Mouse (Mus musculus): ENCODE results near the gene Fam178b.
A peak's percentile ranks its signal among the peaks of the same experiment; 100 is the strongest.

Fam178b gene

DNA sequence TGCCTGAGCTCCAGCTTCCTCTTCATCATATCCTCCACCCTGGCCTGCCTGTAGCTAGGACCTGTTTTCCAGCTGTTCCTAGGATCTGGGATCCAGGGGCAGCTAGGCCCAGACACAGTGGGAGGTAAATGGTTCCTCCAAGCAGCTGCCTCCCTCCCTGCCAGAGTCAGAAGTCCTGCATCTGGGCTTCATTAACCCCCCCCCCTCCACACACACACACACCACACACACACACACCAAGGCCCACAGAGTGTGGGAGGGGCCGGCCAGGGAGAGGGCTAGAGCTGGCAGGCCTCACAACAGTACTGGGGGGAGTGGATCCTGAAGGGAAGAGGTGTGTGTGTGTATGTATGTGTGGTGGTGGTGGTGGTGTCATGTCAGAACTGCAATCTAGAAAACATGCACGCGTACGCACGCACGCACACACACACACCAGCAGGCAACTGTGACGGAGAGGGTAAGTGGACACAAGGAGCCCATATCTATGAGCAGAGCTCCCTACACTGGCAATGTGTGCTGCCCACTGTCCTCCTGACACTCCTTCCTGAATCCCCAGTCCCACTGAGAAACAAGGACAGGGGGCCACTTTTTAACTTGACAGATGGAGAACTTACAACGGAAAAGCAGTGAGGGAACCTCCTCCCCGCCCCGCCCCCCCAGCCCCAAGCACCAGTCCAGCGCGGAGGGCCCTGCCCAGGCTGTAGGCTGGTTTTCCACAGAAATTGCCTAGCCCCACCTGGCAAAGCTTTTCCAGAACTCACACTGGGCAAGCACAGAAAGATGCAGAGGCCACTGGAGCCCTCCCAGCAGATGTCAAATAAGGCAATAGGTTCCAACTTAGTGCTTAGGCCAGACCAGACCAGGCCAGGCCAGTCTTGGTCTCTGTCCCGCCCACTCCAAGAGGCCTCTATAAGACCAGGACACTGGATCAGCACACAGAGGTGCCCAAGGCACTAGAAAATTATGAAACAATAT is 94.2 kb downstream of the Fam178b start:
- no peak for DNase-seq (ENCODE audit: low spot score in 2 of 2)

DNA sequence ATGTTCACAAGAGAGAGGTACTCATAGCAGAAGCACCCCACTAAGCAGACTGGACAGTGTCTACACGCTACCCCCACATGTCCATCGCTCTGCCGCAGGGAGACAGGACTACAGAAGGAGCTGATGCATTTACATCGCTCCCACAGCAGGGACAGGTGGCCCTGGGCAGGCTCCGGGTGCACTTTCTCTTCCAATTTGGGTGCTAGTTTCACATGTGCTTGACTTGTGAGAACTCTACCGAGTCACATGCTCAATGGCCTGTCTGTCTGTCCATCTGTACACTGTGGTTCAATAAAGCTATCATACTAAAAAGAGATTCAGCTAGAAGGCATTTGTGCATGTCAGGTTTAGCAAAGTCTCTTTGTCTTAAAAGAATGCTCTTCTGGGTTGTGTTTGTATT is 95.1 kb downstream of the Fam178b start:
- DNase-seq (ENCODE audit: low spot score in 2 of 2) = no peak

DNA sequence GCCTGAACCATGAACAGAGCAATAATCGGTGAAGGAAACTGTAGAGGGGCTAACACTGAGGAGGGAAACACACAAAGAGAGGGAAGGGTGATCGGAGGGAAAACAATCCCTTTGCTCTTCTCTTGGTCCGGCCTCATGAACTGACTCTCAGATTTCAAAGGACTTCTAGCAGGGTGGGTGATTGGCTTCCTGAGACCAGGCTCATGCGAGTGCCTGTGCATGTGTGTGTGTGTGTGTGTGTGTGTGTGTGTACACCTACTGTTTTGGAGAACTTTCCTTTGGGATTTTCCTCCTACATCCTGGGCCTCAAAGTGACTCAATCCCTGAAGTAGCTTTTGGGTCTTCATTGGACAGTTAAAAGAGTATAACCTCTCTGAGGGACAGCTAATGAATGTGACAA is 96.7 kb downstream of the Fam178b start:
- no peak for DNase-seq (ENCODE audit: low spot score in 2 of 2)

DNA sequence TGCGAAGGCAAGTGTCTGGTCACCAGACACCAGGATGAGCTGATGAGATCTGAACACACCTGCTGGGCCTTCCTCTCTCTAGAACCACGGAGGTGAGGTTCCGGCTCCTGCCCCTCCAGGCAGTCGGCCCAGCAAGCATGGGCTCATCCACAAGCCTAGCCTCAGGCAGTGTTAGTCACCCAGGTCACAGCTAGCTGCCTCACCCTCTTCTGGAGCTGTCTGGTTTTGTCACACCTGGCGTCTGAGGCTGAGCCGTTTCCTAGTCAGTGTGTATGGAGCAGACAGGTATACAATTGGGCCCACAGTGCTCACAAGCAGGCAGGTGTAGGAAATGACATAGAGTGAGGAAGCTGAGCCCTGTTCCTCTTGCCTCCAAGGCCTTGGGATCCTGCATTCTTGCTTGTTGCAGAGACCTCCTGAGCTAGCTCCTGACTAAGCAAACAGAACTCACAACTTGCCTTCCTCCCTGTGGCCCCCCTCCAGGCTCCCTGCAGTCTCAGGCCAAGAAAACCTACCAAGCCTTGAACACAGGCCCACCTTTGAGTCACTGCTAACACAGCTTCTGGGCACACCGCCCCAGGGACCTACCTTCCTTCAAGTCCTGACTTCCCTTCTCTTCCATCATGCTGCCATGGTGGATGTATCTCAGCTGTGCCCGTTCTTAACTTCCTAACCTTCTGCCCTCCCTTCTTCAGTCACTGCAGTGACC is 99.4 kb downstream of the Fam178b start:
- DNase-seq (ENCODE audit: low spot score in 2 of 2) = no peak

DNA sequence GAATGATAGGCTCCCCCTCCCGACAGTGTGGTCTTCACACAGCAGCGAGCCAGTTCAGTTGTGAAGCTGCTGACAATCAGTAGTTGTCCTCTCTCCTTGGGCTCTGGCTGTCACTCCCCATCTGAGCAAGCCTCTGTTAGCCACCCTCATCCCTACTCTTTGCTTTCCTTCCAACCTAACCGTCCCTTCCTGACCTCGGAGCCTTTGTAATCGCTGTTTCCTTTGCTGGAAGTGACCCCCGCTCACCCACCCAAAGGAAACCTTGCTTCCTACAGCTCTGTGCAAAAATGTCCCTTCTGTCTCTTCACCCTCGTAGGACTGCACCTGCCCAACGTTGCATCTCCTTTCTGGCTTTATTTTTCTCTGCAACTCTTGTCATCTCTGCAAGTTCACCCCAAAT is 100.8 kb downstream of the Fam178b start:
- DNase-seq (ENCODE audit: low spot score in 2 of 2) = no peak

DNA sequence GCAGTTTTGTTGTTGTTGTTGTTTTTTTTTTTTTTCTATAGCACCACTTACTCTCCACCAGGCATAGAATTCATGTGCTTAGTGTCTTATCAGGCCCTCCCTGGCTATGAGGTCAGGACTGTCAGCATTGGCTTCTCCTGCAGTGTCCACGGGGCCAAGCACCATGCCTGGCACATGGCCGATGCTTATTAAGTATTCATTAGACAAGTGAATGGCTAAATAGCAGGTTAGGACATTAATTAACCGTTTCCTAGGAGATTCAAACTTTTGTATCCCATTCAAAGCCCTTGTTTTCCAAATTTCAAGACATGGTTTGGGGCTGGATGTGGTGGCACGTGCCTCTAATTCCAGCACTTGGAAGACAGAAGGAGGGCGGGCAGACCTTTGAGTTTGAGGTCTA is 101.7 kb downstream of the Fam178b start:
- DNase-seq (ENCODE audit: low spot score in 2 of 2) = no peak

DNA sequence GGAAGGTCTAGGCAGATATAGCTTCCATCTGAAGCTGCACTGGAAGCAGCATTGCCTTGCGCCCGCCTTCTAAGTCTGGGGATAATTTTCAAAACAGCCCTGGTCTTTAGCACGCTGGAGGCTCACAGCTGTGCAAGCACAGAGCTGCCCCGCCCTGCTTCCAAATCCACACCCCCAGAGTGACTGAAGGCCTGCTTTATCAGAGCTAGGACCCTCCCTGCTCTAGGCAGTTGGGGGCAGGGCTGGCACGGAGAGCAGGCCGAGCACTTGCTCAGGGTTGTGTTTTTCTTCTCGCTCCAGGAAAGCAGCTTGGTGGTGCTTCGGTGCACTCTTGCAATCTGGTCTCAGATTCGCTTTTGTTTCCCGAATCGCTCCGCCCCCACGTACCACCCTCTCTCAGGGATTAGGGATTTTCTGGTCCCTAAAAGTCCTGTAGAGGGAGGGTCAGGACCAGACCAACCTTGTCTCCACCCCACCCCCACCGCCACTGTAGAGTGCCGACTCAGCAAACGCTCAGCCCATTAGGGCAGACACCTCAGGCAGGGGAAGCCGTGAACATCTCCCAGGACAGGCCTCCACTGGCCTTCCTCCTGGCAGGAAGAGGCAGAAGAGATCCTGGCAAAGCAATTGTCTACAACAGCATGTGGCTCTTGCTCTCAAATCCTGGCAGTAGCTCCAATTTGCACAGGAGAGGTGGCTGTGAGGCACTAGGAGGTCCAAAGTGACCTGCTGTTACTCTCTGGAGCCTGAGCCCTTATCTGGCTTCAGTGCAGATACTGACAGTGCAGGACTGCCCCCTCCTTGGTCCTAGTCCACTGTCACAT is 102.4 kb downstream of the Fam178b start:
- peak in 1 of 2 experiments; percentile 35 for DNase-seq (ENCODE audit: low spot score in 2 of 2)

DNA sequence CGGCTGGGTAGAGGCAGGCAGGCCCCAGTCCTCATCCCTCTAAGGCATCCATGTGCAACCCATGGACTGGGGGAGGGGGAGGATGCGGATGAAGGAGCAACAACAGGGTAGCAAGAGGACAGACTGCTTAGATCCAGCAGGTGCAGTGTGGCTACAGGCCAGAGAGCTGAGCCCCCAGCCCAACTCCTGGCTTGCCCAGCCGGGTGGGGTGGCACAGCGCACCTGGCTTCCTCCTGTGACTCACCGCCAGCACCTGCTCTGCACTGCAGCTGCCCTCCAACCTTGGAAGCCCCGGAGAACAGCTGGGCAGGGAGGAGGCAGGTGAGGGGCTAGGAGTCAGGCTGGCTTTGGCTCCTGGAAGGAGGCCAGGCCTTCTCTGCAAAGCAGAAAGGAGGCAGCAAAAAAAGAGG is 103.0 kb downstream of the Fam178b start:
- DNase-seq (ENCODE audit: low spot score in 2 of 2) = no peak

DNA sequence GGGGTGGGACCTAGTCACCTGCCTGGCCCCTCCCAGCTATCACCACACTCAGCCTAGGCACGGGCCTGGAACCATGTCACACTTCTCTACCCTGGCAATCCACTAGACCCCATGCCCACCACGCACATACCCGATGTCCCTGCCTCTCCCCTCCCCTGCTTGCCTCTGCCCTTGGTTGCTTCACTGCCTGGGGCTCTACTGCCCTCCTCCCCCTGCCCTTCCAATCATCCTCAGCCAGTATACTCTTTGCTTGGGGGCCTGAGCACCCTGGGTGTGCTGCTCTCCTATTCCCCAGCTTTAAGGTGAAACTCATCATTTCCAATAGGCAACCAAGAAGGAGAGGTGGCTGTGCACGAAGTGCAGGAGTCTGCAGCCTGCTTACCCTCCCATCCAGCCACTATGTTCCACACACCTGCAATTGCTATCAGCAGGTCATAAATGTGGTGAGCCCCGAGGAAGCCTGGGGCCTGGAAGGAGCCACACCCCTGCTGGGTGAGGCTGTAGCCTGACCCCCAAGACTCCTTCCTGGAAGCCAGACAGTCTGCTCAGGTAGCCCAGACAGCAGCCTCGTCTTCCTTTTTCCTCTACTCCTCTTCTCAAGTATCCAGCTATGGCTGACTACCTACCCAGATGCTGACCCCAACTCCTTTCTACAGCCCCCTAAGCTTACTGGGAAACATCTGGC is 105.8 kb downstream of the Fam178b start:
- no peak for DNase-seq (ENCODE audit: low spot score in 2 of 2)

DNA sequence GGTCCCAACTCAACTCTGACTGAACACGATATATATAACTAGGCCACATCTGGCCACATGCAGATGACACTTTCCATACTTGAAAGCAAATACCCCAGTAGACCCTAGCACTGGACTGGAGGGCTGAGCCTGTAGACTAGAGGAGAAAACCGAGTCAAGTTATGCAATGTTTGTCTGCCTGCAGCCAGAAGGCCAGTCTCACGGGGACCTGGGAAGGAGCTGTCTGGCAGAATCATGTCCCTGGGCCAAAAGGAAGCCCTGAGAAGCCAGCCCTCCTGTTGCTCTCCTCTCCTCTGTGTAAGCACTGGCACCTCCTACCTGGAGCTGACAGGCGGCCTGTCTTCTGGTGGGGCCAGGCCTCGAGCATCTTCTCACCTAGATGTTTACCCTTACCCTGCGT is 107.6 kb downstream of the Fam178b start:
- DNase-seq (ENCODE audit: low spot score in 2 of 2) = no peak

DNA sequence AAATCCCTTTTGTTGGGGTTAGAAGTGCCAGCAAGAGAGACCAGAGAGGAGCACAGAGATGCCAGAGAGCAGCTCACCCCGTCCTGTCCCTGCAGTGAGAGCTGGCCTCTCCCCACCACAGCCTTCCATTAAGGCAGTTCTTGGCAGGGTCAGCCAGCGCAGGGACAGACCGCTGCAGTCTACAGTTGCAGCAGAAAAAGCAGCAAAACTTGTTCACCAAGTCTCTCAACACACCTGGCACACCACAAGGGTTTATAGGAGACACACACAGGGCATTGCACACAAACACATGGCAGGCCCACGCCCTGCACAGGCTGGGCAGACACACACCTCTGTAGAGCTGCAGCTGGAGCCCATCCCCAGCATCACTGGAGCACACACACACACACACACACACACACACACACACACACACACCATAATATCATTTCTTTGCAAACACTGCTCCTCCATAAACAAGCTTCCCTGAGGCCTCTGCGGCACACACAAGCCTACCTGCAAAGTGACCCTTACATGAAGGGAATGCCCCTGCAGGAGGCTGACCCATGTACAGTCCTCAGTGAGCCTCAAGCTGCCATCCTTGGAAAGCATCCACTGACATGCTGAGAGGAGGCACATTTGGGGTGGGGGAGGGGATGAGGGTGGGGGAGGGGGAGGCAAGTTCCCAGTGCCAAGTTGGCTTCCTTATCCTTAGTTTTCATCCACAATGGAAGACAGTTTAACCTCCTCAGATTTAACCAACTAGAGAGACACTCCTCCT is 108.6 kb downstream of the Fam178b start:
- no peak for DNase-seq (ENCODE audit: low spot score in 2 of 2)

DNA sequence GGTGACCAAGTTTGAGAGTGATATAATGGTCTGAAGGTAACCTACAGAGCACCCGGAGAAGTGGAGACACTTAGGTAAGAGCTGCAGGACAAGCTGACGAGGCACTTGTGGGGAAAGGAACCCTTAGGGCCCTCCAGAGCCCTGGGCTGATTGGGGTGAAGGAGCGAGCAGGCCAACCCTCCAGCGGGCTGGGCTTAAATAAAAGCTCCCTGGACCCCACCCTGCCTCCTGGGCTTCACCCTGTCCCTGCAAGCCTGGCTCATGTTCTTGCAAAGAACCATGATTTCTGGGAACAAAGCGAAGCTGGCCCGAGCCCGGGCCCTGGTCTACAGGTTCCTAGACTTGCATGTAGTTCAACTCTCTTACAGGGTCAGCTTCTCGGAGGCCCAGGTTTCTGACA is 109.5 kb downstream of the Fam178b start:
- no peak for DNase-seq (ENCODE audit: low spot score in 2 of 2)

DNA sequence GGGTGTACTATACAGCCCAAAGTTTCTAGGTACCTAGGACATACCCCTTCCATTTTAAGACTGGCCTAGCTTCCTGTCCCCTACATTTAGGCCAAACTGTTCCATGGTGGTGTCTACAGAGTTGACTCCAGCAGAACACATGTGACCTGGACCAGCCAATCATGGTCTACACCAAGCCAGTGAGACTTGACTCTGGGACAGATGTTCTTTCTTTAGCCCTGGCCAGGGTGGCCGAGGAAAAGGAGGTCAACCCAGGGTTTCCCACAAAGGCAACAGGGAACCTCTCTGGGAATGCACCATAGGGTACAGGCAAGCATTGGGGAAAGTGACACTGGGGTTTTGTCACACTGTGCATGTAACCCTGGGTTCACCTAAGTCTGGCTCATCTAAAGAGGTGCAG is 110.3 kb downstream of the Fam178b start:
- DNase-seq (ENCODE audit: low spot score in 2 of 2) = no peak

DNA sequence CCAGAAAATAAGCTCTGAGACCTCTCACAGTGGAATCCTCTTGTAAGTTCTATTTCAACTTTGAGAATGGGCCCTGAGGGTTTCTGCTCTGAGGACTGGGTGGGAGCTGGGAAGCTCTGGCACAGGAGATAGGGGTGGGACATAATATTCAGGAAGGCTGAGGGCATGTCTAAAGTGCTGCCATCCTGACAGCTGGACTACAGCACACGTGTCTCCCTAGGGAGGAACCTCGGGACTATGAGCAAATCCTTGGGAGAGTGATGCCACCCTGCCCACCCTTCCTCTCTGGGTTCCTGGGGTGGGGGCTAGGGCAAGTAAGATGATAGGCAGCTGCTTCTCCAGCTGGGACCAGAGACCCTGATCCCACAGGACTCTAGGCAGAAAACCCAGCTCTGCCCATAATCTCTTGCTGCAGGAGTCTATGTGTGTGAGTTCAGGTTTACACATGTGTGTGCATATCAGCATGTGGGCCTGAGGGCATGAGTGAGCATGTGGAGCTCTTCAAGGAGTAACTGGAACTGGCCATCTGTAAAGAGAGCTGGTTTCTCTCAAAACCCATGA is 110.8 kb downstream of the Fam178b start:
- DNase-seq (ENCODE audit: low spot score in 2 of 2) = no peak

DNA sequence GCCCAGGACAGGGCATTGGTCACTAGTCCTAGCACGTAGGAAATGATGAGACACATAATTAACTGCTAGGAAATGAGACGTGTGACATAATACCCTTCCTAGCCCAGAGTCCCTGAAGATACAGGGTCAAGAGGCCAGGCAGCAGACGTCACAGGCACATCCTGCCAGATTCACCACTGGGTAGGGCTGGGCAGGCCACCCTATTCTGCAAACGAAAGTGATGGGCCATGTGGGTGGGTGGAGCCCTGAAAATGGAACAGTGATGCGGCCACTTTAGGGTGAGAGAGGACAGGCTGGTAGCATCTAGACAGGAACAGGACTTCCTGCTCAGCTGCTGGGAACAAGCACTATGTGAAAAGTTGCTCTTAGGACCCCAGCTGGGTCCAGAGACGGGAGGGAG is 111.4 kb downstream of the Fam178b start:
- DNase-seq (ENCODE audit: low spot score in 2 of 2) = no peak

DNA sequence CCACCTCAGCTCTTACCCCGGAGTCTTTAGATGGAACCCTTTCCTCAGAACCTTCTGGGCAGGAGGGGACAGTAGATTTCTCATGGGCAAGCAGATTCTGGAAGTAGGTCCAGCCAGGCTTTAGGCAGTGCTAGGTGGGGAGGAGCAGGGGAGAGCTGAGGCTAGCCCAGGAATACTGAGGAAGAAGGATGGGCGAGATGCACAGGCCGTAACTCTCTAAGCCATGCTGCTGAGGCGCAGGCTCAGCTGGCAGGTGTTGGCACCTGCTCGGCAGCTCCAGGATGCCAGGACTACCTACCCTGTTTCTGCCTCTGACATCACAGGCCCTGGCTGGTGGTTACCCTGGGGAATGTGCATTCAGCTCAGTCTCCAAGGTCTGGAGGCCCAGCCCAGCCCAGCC is 112.7 kb downstream of the Fam178b start:
- no peak for DNase-seq (ENCODE audit: low spot score in 2 of 2)

DNA sequence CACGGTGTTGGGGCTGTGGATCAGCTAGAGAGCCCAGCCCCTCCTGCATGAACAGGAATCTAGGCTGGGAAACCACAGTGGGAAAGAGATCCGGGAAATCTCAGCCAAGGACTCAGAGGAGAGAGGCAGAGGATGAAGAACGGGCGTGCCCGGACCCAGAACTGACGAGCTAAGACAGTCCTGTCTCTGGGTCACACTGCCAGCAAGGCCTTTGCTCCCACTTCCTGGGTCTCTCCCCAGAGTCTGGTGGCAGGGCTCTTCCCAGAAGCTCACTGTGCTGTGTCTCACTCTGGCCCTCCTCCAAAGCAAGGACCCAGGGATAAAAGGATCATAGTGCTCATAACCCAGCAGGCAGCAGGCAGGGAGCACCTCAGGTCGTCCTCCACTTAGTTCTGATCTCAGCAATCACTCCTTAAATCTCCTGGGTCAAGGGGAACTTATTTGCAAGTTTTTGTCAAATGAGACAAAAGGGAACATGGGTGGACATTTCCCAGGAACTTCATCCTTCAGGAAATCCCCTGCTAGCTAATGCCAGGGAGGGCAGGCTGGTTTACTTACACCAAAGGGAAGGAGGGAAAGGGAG is 113.2 kb downstream of the Fam178b start:
- DNase-seq (ENCODE audit: low spot score in 2 of 2) = no peak

DNA sequence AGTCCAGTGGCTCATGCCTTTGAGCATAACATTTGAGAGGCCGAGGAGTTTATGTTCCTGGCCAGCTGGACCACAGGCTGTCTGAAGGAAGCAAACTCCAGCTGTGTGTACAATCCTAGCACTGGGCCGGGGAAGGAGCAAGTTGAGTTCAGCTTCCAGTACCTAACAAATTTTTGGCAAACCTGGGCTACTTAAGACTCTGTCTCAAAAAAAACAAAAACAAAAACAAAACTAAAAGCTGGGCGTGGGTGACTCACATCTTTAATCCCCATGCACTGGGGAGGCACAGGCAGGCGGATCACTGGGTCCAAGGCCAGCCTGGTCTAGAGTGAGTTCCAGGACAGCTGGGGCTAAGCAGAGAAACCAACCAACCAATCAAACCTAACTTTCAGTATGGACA is 114.2 kb downstream of the Fam178b start:
- no peak for DNase-seq (ENCODE audit: low spot score in 2 of 2)

DNA sequence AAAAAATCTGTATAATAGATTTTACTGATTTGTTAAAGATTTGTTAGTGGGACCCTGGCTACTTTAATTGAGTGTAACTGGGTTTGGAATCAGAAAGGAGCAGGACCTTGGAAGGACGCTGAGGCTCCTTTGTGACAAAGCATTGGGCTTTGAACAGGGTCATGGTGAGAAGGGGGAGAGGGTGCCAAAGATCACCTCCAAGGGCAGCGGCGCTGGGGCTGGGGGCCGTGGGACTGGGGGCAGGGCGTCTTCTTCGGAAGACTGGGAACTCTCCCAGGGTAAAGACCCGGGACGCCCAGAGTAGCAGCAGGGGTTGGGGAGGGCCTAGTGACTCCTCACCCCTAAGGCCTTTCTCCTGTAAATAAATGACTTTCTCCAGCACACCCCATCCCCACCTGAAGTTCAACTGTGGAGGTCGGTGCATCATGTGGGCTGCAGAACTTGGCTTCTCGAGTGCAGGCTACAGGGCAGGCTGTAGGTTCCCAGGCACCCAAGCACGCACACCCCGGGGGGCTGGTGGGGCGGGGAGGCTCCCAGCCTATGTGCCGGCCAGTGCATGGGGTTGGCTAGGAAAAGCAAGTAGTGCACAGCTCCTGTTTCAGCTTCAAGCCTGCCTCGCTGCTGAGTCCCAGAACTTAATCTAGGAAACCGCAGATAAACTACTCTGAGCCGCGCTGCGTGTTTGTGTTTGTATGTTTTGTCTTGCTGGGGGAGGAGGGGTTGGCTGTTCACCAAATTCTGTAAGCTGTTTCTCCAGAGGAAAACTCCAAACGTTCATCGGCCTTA is 115.0 kb downstream of the Fam178b start:
- no peak for DNase-seq (ENCODE audit: low spot score in 2 of 2)
